Mouse (Mus musculus): ENCODE data around the gene Tesk1. TPM values are rescaled to one million over a fixed set of nuclear protein-coding genes. Genes with fewer than 3 reads are reported as not detected.

Gene Tesk1
- 1.6 and 1.9 TPM in 2 replicates for polyA plus RNA-seq (2012)

- no peaks in the 10 kb centered on the region for H3K9me3 ChIP-seq (ENCODE audit: control insufficient read depth, low read length)
- peaks cover 9% of the 10 kb centered on the region for H3K27me3 ChIP-seq (ENCODE audit: control insufficient read depth)
- peaks cover 20% of the 10 kb centered on the region for H3K4me1 ChIP-seq (ENCODE audit: control insufficient read depth)
- H3K36me3 ChIP-seq (ENCODE audit: control insufficient read depth) = peaks cover 10% of the 10 kb centered on the region
- peak within 1 kb of the TSS; percentile 84 for H3K4me3 ChIP-seq (replicated peaks)
- TF ChIP-seq GATA1 (IDR thresholded peaks at IDR 0.05; ENCODE audit: low read length) (no peak), TAL1 (IDR thresholded peaks at IDR 0.05; ENCODE audit: low read length) (no peak)
Observed at GRCm38 (mm10) chr4:43441639-43442038, at the start of gene Tesk1. Gene Tesk1 (plus strand): TSS chr4:43441939.

- H3K9me3 ChIP-seq (ENCODE audit: control insufficient read depth, low read length) = no peaks in the 10 kb centered on the region
- TF ChIP-seq GATA1 (IDR thresholded peaks at IDR 0.05; ENCODE audit: low read length) (no peak), TAL1 (IDR thresholded peaks at IDR 0.05; ENCODE audit: low read length) (no peak)
- H3K4me1 ChIP-seq (ENCODE audit: control insufficient read depth) = no peaks in the 10 kb centered on the region
- H3K4me3 ChIP-seq (replicated peaks) = no peak overlapping the region
- no peaks in the 10 kb centered on the region for H3K27me3 ChIP-seq (ENCODE audit: control insufficient read depth)
- H3K36me3 ChIP-seq (ENCODE audit: control insufficient read depth) = no peaks in the 10 kb centered on the region
Observed at GRCm38 (mm10) chr4:43394345-43394891, 47.3 kb upstream of the Tesk1 start.

- no peaks in the 10 kb centered on the region for H3K4me1 ChIP-seq (ENCODE audit: control insufficient read depth)
- H3K4me3 ChIP-seq (replicated peaks) = no peak overlapping the region
- no peaks in the 10 kb centered on the region for H3K36me3 ChIP-seq (ENCODE audit: control insufficient read depth)
- H3K9me3 ChIP-seq (ENCODE audit: control insufficient read depth, low read length) = no peaks in the 10 kb centered on the region
- no peaks in the 10 kb centered on the region for H3K27me3 ChIP-seq (ENCODE audit: control insufficient read depth)
- TF ChIP-seq GATA1 (IDR thresholded peaks at IDR 0.05; ENCODE audit: low read length) (no peak), TAL1 (IDR thresholded peaks at IDR 0.05; ENCODE audit: low read length) (no peak)
Observed at GRCm38 (mm10) chr4:43395147-43395546, 46.6 kb upstream of the Tesk1 start.

GRCm38 (mm10) chr4:43395836-43396235 is 45.9 kb upstream of the Tesk1 start:
- H3K4me1 ChIP-seq (ENCODE audit: control insufficient read depth) = no peaks in the 10 kb centered on the region
- H3K27me3 ChIP-seq (ENCODE audit: control insufficient read depth) = no peaks in the 10 kb centered on the region
- TF ChIP-seq GATA1 (IDR thresholded peaks at IDR 0.05; ENCODE audit: low read length) (no peak), TAL1 (IDR thresholded peaks at IDR 0.05; ENCODE audit: low read length) (no peak)
- no peaks in the 10 kb centered on the region for H3K36me3 ChIP-seq (ENCODE audit: control insufficient read depth)
- no peak overlapping the region for H3K4me3 ChIP-seq (replicated peaks)
- no peaks in the 10 kb centered on the region for H3K9me3 ChIP-seq (ENCODE audit: control insufficient read depth, low read length)

- no peaks in the 10 kb centered on the region for H3K36me3 ChIP-seq (ENCODE audit: control insufficient read depth)
- H3K27me3 ChIP-seq (ENCODE audit: control insufficient read depth) = no peaks in the 10 kb centered on the region
- no peak overlapping the region for H3K4me3 ChIP-seq (replicated peaks)
- H3K9me3 ChIP-seq (ENCODE audit: control insufficient read depth, low read length) = no peaks in the 10 kb centered on the region
- TF ChIP-seq TAL1 (IDR thresholded peaks at IDR 0.05; ENCODE audit: low read length) = no peak
- H3K4me1 ChIP-seq (ENCODE audit: control insufficient read depth) = no peaks in the 10 kb centered on the region
Observed at GRCm38 (mm10) chr4:43396381-43396780, 45.4 kb upstream of the Tesk1 start.

- H3K4me3 ChIP-seq (replicated peaks) = no peak overlapping the region
- no peaks in the 10 kb centered on the region for H3K36me3 ChIP-seq (ENCODE audit: control insufficient read depth)
- H3K4me1 ChIP-seq (ENCODE audit: control insufficient read depth) = no peaks in the 10 kb centered on the region
- H3K9me3 ChIP-seq (ENCODE audit: control insufficient read depth, low read length) = no peaks in the 10 kb centered on the region
- TF ChIP-seq GATA1 (IDR thresholded peaks at IDR 0.05; ENCODE audit: low read length) (no peak), TAL1 (IDR thresholded peaks at IDR 0.05; ENCODE audit: low read length) (no peak)
- no peaks in the 10 kb centered on the region for H3K27me3 ChIP-seq (ENCODE audit: control insufficient read depth)
Observed at GRCm38 (mm10) chr4:43398014-43398413, 43.7 kb upstream of the Tesk1 start.

GRCm38 (mm10) chr4:43398829-43399331 is 42.9 kb upstream of the Tesk1 start:
- TF ChIP-seq GATA1 (IDR thresholded peaks at IDR 0.05; ENCODE audit: low read length) (no peak), TAL1 (IDR thresholded peaks at IDR 0.05; ENCODE audit: low read length) (no peak)
- no peaks in the 10 kb centered on the region for H3K4me1 ChIP-seq (ENCODE audit: control insufficient read depth)
- H3K4me3 ChIP-seq (replicated peaks) = no peak overlapping the region
- no peaks in the 10 kb centered on the region for H3K36me3 ChIP-seq (ENCODE audit: control insufficient read depth)
- no peaks in the 10 kb centered on the region for H3K27me3 ChIP-seq (ENCODE audit: control insufficient read depth)
- H3K9me3 ChIP-seq (ENCODE audit: control insufficient read depth, low read length) = no peaks in the 10 kb centered on the region

GRCm38 (mm10) chr4:43399391-43400131 is 42.2 kb upstream of the Tesk1 start:
- Histone ChIP-seq H3K36me3 (ENCODE audit: control insufficient read depth) (no peaks in the 10 kb centered on the region), H3K4me1 (ENCODE audit: control insufficient read depth) (no peaks in the 10 kb centered on the region), H3K9me3 (ENCODE audit: control insufficient read depth, low read length) (no peaks in the 10 kb centered on the region), H3K27me3 (ENCODE audit: control insufficient read depth) (no peaks in the 10 kb centered on the region), H3K4me3 (replicated peaks) (no peak overlapping the region)
- TF ChIP-seq TAL1 (IDR thresholded peaks at IDR 0.05; ENCODE audit: low read length) (no peak), GATA1 (IDR thresholded peaks at IDR 0.05; ENCODE audit: low read length) (no peak)

GRCm38 (mm10) chr4:43400976-43401375 is 40.8 kb upstream of the Tesk1 start:
- TF ChIP-seq GATA1 (IDR thresholded peaks at IDR 0.05; ENCODE audit: low read length) = no peak
- TF ChIP-seq TAL1 (IDR thresholded peaks at IDR 0.05; ENCODE audit: low read length) = no peak
- Histone ChIP-seq H3K36me3 (ENCODE audit: control insufficient read depth) (no peaks in the 10 kb centered on the region), H3K9me3 (ENCODE audit: control insufficient read depth, low read length) (no peaks in the 10 kb centered on the region), H3K4me1 (ENCODE audit: control insufficient read depth) (no peaks in the 10 kb centered on the region), H3K4me3 (replicated peaks) (no peak overlapping the region), H3K27me3 (ENCODE audit: control insufficient read depth) (peaks cover 8% of the 10 kb centered on the region)

Measured in erythroblast, embryonic 14.5 days (primary cell).